Mouse (Mus musculus): ENCODE data around the gene Acoxl.
"Not testable (repeated sequence)": the region's sequence is repeated elsewhere in the genome, so short reads cannot be mapped to it uniquely, and the experiment has no call there.

The Acoxl gene

GRCm38 (mm10) chr2:128078859-128079258 is 240.2 kb downstream of the Acoxl start:
- DNase-seq (ENCODE audit: low spot score in 2 of 2), result no peak

GRCm38 (mm10) chr2:128079316-128079715 is 240.6 kb downstream of the Acoxl start:
- no peak for DNase-seq (ENCODE audit: low spot score in 2 of 2)

DNA sequence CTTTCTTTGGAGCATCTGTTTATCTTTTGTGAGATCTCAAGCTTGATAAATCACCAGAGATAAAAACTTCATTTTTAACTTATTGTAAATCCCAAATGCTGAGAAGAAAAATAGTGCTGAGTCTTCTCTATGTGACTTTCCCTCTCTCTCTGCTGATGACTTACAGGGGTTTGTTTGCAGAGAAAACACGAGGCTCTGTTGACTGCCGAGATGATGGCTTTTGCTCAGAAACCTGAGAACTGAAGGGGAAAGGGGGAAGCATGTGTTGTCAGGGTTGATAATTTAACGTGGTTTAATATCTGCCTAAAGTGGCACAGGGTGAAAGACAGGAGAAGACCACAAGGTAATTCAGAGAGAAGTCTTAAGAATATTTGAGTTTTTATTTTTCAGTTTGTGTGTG is 245.2 kb downstream of the Acoxl start:
- no peak for DNase-seq (ENCODE audit: low spot score in 2 of 2)

GRCm38 (mm10) chr2:128084607-128085006 is 245.9 kb downstream of the Acoxl start:
- DNase-seq (ENCODE audit: low spot score in 2 of 2), result no peak

- no peak for DNase-seq (ENCODE audit: low spot score in 2 of 2)
Observed at GRCm38 (mm10) chr2:128085481-128085880, 246.8 kb downstream of the Acoxl start.

DNA sequence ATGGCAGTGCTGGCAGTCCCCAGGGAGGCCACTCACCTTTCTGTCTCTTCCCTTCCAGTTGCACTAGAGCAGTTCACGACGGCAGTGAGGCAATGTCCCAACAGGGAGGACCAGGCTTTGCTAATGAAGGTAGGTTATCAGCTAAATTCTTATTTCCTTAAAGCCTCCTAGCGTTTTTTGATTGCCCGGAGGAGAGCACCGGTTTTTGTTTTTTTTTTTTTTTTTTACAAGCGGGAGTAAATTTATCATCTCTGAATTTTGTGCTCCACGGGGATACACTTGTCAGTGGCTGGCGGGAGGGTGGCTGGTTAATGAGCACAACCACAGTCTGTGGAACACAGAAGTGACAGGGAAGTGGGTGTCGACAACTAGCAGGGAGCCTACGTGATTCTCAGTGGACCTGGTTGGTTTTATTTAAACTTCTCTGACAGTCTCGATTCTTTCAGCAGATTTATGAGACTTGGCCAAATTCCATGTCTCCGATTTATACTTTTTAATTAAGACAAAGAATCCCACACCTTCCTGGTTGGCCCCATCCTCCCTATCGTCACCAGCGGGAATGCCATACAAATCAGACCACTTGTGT is 247.7 kb downstream of the Acoxl start:
- no peak for DNase-seq (ENCODE audit: low spot score in 2 of 2)

DNA sequence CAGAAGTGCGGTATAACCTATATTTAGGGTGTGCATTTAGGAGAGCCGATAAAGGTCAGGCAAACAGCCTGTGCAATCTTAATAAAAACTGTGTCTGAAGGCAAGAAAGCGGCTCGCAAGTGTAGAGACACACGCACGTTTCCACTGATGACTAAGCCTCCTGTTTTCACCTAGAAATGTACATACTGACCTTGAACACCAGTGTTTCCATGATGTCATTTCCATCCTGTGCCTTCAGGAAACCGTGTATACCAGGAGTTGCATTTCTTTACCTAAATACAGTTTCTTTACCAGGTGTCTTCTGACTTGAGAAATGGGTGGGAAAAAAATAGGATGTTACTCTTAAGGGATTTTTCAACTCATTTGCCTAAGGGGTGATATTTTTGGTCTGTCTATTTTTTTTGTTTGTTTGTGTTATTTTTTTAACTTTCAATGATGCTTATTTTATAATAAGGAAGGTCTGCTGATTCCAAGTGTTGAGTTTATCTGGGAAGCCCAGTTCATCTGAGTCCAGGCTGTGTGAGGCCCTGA is 248.4 kb downstream of the Acoxl start:
- DNase-seq (ENCODE audit: low spot score in 2 of 2), result no peak

DNA sequence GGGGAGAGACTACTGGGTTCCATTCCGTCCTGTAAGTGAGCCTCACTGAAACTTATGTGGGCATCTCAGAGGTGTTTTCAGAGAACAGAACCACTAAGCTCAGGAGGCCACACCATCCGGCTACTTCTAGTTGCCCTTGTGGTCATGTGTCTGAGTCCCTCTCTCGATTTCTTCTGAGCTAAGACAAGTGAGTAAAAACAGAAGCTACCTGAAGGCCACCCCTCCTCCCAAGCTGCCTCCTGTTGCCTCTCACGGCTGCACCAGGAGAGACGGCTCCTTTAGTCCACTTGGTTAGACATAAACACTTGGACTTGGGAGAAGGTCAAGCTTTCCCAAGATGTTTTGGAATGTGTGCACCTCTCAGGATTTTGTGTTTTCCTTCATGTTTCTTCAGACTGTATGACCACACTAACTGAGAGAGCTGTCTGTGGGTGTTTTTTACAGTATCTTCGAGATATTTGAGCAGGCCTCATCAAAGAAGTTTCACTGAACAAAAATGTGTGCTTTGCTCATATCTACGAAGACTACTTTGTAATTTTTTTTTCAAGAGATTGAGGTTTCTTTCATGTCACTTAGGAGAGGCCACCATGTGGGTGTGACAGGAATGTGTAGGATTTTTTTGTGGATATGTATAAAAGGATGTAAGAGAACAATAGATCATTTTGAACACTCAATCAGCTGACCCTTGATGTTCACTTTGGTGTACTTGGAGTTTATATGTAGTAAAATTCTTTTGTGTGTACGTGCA is 249.3 kb downstream of the Acoxl start:
- DNase-seq (ENCODE audit: low spot score in 2 of 2), result no peak

DNA sequence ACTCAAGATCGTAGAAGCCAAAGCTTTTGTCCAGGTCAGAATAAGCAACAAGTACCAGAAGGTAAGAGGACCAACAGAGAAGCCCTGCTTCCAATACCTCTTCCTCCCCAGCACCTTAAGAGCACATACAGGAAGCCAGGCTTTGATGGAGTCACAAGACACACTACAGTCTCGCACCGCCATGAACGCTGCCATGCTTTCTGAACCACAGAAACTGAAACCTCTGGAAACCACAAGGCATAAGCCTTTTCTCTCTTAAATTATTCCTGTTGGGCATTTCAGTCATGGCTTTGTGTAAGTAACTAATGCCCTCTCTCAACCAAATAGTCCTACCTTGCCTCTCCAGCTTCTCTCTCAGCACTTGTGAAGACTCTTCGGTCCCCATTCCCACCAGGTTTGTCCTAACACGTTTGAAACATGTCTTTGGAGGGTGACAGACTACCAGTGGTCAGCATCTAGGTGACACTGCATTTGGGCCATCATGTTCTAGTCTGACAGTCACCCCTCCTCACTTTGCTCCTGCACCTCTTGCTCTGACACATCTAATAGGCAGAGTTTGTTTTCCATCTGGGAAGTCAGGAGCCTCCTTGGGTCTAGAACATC is 251.7 kb downstream of the Acoxl start:
- no peak for DNase-seq (ENCODE audit: low spot score in 2 of 2)

GRCm38 (mm10) chr2:128091431-128092369 is 253.0 kb downstream of the Acoxl start:
- DNase-seq (ENCODE audit: low spot score in 2 of 2), result no peak

DNA sequence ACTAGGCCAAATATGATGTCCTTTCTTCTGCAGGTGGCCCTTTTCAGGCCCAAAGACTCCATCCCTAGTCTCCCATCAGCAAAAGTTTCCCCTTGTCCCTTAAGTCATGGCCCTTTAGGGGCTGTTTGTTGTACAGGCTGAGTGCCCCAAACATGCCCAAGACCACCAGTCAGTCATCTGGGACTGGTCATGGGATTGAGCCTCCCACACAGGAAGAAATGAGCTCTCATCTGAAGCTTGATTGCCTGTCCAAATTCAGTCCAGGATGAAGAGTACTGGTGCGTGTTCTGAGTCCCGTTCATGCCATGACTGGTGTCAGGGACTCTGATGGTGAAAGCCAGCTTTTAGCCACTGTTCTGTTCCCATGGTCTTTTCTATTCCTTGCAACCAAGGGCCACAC is 253.8 kb downstream of the Acoxl start:
- no peak for DNase-seq (ENCODE audit: low spot score in 2 of 2)

GRCm38 (mm10) chr2:128094196-128094595 is 255.5 kb downstream of the Acoxl start:
- no peak for DNase-seq (ENCODE audit: low spot score in 2 of 2)

- no peak for DNase-seq (ENCODE audit: low spot score in 2 of 2)
Observed at GRCm38 (mm10) chr2:128094602-128095001, 255.9 kb downstream of the Acoxl start.

DNA sequence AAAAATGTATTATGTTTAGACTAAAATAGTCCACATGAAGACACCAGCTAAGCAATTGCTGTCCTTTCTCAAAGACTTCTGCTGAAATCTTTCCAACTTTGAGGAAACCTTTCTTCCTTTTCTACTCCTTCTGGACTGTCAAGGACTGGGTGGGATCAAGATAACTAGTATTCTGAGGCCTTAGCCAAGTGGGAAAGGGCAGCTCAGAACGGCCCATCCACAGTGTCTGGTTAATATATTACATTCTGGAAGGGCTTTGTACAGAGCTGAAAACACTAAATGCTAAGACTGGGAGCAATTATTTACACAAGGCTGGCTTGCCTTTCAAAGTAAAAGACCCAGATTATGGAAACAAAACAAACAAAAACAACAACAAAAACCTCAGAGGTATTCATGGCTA is 256.6 kb downstream of the Acoxl start:
- no peak for DNase-seq (ENCODE audit: low spot score in 2 of 2)

DNA sequence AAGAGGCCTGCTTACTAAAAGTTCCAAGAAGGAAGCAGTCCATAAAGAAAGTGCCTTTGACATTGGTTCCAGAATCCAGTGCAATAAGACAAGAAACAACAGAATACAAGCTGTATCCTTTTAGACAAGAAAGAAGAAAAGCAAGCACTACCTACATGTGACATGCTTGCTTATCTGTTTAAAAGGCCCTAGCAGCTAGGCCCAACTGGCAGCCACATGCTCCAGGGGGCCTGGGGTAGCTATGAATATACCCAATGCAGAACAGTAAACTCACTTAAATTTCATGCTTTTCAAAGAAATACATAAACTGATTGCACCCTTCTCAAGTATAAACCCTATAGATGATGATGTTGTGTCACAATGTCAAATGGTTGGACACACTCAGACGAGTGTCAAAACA is 257.4 kb downstream of the Acoxl start:
- no peak for DNase-seq (ENCODE audit: low spot score in 2 of 2)

GRCm38 (mm10) chr2:128098118-128098517 is 259.4 kb downstream of the Acoxl start:
- DNase-seq (ENCODE audit: low spot score in 2 of 2), result not testable (repeated sequence)

DNA sequence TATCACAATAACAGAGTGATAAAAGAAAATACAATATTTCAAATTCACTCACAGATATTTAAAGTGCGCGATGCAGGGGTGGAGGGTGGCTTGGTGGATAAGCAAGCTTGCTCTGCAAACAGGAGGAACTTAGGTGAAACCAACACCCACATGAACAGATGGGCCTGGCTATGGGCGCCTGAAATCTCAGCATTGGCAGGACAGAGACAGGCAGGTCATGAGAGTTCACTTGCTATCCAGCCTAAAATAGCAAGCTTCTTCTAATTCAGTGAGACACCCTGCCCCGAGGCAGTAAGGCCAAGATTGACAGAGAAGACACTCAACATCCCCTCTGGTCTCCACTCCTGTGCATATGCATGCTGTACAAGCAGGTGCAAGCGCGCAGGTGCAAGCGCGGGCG is 263.4 kb downstream of the Acoxl start:
- DNase-seq (ENCODE audit: low spot score in 2 of 2), result no peak

DNA sequence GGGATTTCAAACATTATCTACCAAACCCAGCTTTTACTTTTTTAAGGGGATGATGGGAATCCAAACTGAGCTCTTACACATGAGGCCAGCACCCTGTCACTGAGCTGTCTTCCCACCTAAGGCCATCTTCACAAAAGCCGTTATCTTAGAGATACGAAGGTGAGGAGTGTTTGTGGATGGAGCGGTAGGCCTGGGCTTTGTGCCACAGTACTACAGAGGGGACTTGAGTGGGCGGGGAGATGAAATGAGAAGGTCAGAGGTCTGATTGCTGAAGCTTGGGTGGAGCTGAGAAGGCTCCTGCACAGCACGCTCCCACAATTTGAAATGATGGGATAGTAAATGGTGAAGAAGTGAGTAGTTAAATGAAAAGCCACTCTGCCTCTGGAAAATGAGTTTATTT is 266.1 kb downstream of the Acoxl start:
- no peak for DNase-seq (ENCODE audit: low spot score in 2 of 2)

DNA sequence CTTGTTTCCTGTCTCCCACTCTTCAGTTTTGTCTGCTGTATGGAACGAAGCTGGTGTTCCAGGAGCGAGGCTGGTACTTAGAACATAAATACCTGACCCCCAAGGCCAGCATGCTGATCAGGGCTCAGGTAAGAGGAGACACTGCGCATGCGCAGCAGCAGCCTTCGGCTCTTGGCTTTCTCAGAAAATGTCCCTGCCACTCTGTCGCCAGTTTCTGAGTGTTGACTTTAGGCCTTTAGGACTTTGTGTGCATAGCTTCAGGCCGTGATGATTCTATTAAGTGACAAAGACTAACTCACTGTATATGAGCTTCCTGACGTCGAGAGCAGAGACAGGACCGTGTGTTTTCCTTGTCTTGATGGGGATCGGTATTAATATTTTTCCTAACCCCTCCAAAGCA is 267.0 kb downstream of the Acoxl start:
- DNase-seq (ENCODE audit: low spot score in 2 of 2), result no peak

DNA sequence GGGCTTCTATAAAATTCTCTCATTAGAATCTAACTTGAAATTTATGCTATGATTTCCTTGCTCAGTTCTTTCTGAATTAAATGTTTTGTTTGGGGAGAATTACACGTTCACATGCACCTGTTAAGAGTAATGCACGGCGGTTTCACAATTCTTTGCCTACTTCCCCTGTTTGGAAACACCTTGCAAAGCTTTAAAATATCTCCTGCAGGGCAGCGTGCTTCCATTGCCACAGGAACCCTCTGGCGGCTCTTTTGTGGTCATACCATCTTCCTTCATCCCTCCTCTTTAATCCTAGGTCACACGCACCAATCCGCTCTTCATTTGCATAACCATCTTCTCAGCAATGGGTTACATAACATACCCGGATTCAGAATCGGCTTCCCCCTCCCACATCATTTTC is 272.9 kb downstream of the Acoxl start:
- DNase-seq (ENCODE audit: low spot score in 2 of 2), result no peak

- DNase-seq (ENCODE audit: low spot score in 2 of 2), result no peak
Observed at GRCm38 (mm10) chr2:128114621-128115020, 275.9 kb downstream of the Acoxl start.

DNA sequence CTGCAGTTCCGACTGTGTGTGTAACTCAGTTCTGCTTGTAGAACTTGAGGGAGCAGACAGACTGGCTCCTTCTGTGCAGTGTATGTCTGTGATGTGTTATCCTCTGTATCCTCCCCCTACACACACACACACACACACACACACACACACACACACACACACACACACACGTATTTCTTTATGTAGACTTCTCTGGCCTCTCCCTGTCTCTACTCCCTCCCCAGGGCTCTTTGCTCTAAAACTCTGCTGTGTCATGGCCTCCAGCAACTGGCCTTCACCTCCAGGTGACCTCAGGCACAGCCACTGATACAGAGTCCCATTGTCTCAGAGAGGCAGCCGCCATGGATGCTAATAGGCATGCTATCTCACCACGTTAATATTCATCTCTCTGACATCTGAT is 276.9 kb downstream of the Acoxl start:
- no peak for DNase-seq (ENCODE audit: low spot score in 2 of 2)
